Mouse (Mus musculus) heart, adult 2 months (tissue): ENCODE measurements around the gene Gm20388. TPM values are rescaled to one million over a fixed set of nuclear protein-coding genes. Genes with fewer than 3 reads are reported as not detected.

ENCODE experiments used
- DNase-seq, 2 experiments: peaks; one replicate each; pipeline ENCODE4 v3.0.0; 2021
- H3K27ac ChIP-seq: fragments of 200-600 bp; 2 replicates; pipeline ENCODE4 v1.8.1; 2022
- H3K27me3 ChIP-seq: fragments of 200-500 bp; 2 replicates; pipeline ENCODE4 v1.6.1; 2012; ENCODE audit warnings: mild to moderate bottlenecking, low read length, inconsistent platforms, mixed read lengths; ENCODE audit not compliant: control insufficient read depth, insufficient read depth
- H3K36me3 ChIP-seq: fragments of 200-500 bp; 2 replicates; pipeline ENCODE4 v1.6.1; 2012; ENCODE audit warnings: low read length, inconsistent platforms; ENCODE audit not compliant: control insufficient read depth, insufficient read depth
- H3K4me1 ChIP-seq: fragments of 200-500 bp; 2 replicates; pipeline ENCODE4 v1.6.1; 2011; ENCODE audit warnings: low read length; ENCODE audit not compliant: control insufficient read depth, insufficient read depth
- H3K4me3 ChIP-seq: fragments of 200-600 bp; 2 replicates; pipeline ENCODE4 v1.8.1; 2022
- H3K79me2 ChIP-seq: fragments of 200-500 bp; replicated peaks from 2 replicates; pipeline ENCODE4 v1.6.1; 2012; ENCODE audit warnings: mild to moderate bottlenecking, inconsistent platforms, low read length, moderate library complexity, mixed read lengths; ENCODE audit not compliant: control insufficient read depth, insufficient read depth
- H3K9ac ChIP-seq: fragments of 200-500 bp; 2 replicates; pipeline ENCODE4 v1.6.1; 2012; ENCODE audit warnings: low read depth, mild to moderate bottlenecking, control low read depth, inconsistent platforms, low read length, mixed read lengths
- CTCF ChIP-seq: fragments of 200-600 bp; IDR thresholded peaks from 2 replicates; pipeline ENCODE4 v1.8.1; 2022; ENCODE audit warnings: antibody characterized with exemption, mild to moderate bottlenecking, moderate library complexity
- EP300 ChIP-seq: fragments of 200-500 bp; IDR thresholded peaks from 2 replicates; pipeline ENCODE4 v1.6.1; 2011; ENCODE audit warnings: low read depth, low read length, control low read depth; ENCODE audit not compliant: insufficient read depth
- POLR2A ChIP-seq: fragments of 200-500 bp; IDR thresholded peaks from 2 replicates; pipeline ENCODE4 v1.6.1; 2011; ENCODE audit warnings: mild to moderate bottlenecking, low read depth, low read length, control low read depth; ENCODE audit not compliant: insufficient read depth
- WGBS: fragments of 180-500 bp; shearing (Covaris S2); methylation state at CpG from one replicate; pipeline ENCODE4 v1.1.7; 2018; 5-methylcytosine and 5-hydroxymethylcytosine counted together
- intact Hi-C: fragments of 180-260 bp; cut with DNase I; formaldehyde crosslinking; loops from one replicate; pipeline ENCODE4 v1.15.1; 2025
- polyA plus RNA-seq: library from polyadenylated mRNA; depleted of rRNA; stranded (reverse); fragments of >200 nt; gene quantifications from 2 replicates; pipeline ENCODE4 v1.2.3, GENCODE M21; 2012
- total RNA-seq, 2 experiments: library from RNA; stranded (reverse); gene quantifications; 2 replicates each; pipeline ENCODE4 v1.2.3; 2021

Gene Gm20388
- total and polyA plus RNA-seq, 3 experiments, result 1.8 to 32.3 TPM; not detected in 1

- peak in 1 of 2 experiments; percentile 24 for DNase-seq
- Histone ChIP-seq H3K9ac (no peak overlapping the region), H3K27ac (peak overlapping the region; percentile 38), H3K4me1 (peaks cover 6% of the 10 kb centered on the region), H3K36me3 (no peaks in the 10 kb centered on the region), H3K4me3 (peak overlapping the region; percentile 0; the same call in 1 of the 2 replicates), H3K79me2 (no peaks in the 10 kb centered on the region), H3K27me3 (no peaks in the 10 kb centered on the region)
- intact Hi-C loops, result loop anchor here (5.0 kb wide), 2 partner anchors 42 to 58 kb away; no protein-coding TSS in a partner anchor
- 0 out of 2 replicates have a peak, but pooled peaks have one; percentile 41 for TF ChIP-seq EP300
- no peak for TF ChIP-seq CTCF
- no peak for TF ChIP-seq POLR2A
- WGBS, result 39% methylated on average over 15 of the region's 15 CpGs
Measured at GRCm38 (mm10) chr8:120739526-120739925, 828.9 kb downstream of the Gm20388 start.

GRCm38 (mm10) chr8:120740579-120740978, 829.9 kb downstream of the Gm20388 start:
- no peak overlapping the region for H3K27ac ChIP-seq
- TF ChIP-seq CTCF (no peak), POLR2A (no peak), EP300 (no peak)
- intact Hi-C loops, result no loop called here
- peaks cover 6% of the 10 kb centered on the region for H3K4me1 ChIP-seq
- no peaks in the 10 kb centered on the region for H3K36me3 ChIP-seq
- WGBS, result 43% methylated on average over 2 of the region's 2 CpGs
- no peaks in the 10 kb centered on the region for H3K27me3 ChIP-seq
- no peak overlapping the region for H3K4me3 ChIP-seq
- H3K9ac ChIP-seq, result no peak overlapping the region
- no peaks in the 10 kb centered on the region for H3K79me2 ChIP-seq
- no peak for DNase-seq

- peaks cover 6% of the 10 kb centered on the region for H3K4me1 ChIP-seq
- H3K27ac ChIP-seq, result no peak overlapping the region
- no peak for TF ChIP-seq EP300
- no peak for TF ChIP-seq CTCF
- TF ChIP-seq POLR2A, result no peak
- intact Hi-C loops, result no loop called here
- DNase-seq, result no peak
- 93% methylated on average over 17 of the region's 17 CpGs for WGBS
- no peaks in the 10 kb centered on the region for H3K27me3 ChIP-seq
- H3K36me3 ChIP-seq, result no peaks in the 10 kb centered on the region
- no peak overlapping the region for H3K4me3 ChIP-seq
- no peak overlapping the region for H3K9ac ChIP-seq
- H3K79me2 ChIP-seq, result no peaks in the 10 kb centered on the region
Measured at GRCm38 (mm10) chr8:120741001-120741400, 830.4 kb downstream of the Gm20388 start.

GRCm38 (mm10) chr8:120741815-120742530, 831.3 kb downstream of the Gm20388 start:
- H3K79me2 ChIP-seq, result no peaks in the 10 kb centered on the region
- H3K9ac ChIP-seq, result no peak overlapping the region
- H3K27ac ChIP-seq, result no peak overlapping the region
- TF ChIP-seq EP300, result no peak
- TF ChIP-seq POLR2A, result no peak
- no peak for TF ChIP-seq CTCF
- no peaks in the 10 kb centered on the region for H3K36me3 ChIP-seq
- intact Hi-C loops, result no loop called here
- H3K27me3 ChIP-seq, result no peaks in the 10 kb centered on the region
- WGBS, result 88% methylated on average over 15 of the region's 15 CpGs
- no peak overlapping the region for H3K4me3 ChIP-seq
- H3K4me1 ChIP-seq, result peaks cover 6% of the 10 kb centered on the region
- DNase-seq, result no peak

GRCm38 (mm10) chr8:120743149-120743897, 832.7 kb downstream of the Gm20388 start:
- Histone ChIP-seq H3K4me1 (peaks cover 6% of the 10 kb centered on the region), H3K27me3 (no peaks in the 10 kb centered on the region), H3K27ac (peak overlapping the region; percentile 61; the same call in 1 of the 2 replicates), H3K9ac (no peak overlapping the region), H3K36me3 (no peaks in the 10 kb centered on the region), H3K4me3 (no peak overlapping the region), H3K79me2 (no peaks in the 10 kb centered on the region)
- intact Hi-C loops, result no loop called here
- 60% methylated on average over 12 of the region's 12 CpGs for WGBS
- peak in 1 of 2 experiments; percentile 63 for DNase-seq
- TF ChIP-seq CTCF (no peak), EP300 (no peak)

GRCm38 (mm10) chr8:120743898-120744290, 833.3 kb downstream of the Gm20388 start:
- WGBS, result 63% methylated on average over 4 of the region's 4 CpGs
- H3K9ac ChIP-seq, result no peak overlapping the region
- TF ChIP-seq POLR2A (no peak), CTCF (no peak), EP300 (no peak)
- intact Hi-C loops, result no loop called here
- H3K27ac ChIP-seq, result peak overlapping the region; percentile 30
- H3K27me3 ChIP-seq, result no peaks in the 10 kb centered on the region
- H3K36me3 ChIP-seq, result no peaks in the 10 kb centered on the region
- no peaks in the 10 kb centered on the region for H3K79me2 ChIP-seq
- peak; percentile 52 to 56 for DNase-seq
- H3K4me1 ChIP-seq, result peaks cover 6% of the 10 kb centered on the region
- no peak overlapping the region for H3K4me3 ChIP-seq
